Mouse (Mus musculus) 3134 (cell line): ENCODE data around the gene Rpl23a.

Experiments
- DNase-seq: peaks from one replicate; pipeline ENCODE4 v3.0.0-alpha.2; 2011; ENCODE audit warnings: low spot score; ENCODE audit not compliant: insufficient read length; ENCODE audit errors: extremely low read depth

The Rpl23a gene

GRCm38 (mm10) chr11:78182961-78183844 lies at the start of gene Rpl23a:
Rpl23a (minus strand) TSS chr11:78183584.
- DNase-seq = peak; percentile 87

DNA sequence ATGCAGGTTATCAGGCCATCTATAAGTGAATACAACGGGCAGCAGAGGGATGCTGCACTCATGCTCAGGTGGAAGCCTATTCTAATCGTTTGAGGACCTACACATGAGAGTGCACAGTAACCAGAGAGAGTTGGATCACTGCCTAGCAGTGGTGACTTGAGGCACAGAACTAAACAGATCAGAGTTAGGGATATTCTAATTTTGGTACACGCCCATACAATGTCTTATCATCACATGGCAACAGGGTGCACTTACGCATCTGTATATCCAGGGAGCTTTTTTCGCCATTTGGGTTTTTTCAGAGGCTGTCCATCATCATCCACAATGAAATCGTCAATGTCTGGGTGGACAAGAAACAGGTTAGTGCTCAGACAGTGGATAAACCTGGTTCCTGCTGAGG lies 48.1 kb upstream of the Rpl23a start:
- no peak for DNase-seq

DNA sequence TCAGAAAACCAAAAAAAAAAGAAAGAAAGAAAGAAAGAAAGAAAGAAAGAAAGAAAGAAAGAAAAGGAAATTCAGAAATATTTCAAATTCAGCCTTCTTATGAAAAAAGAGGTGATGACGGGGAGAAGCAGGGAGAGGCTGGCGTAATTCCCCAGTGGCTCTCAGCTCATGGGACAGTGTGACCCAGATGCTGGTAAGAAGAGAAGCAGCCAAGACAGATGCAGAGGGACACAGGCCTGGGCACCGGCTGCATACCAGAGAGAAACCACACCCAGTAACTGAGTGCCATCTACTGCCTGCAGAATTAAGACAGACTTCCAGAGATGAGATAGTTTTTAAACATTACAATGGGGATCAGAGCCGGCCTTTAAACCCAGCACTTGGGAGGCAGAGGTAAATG lies 40.2 kb upstream of the Rpl23a start:
- DNase-seq = no peak

DNA sequence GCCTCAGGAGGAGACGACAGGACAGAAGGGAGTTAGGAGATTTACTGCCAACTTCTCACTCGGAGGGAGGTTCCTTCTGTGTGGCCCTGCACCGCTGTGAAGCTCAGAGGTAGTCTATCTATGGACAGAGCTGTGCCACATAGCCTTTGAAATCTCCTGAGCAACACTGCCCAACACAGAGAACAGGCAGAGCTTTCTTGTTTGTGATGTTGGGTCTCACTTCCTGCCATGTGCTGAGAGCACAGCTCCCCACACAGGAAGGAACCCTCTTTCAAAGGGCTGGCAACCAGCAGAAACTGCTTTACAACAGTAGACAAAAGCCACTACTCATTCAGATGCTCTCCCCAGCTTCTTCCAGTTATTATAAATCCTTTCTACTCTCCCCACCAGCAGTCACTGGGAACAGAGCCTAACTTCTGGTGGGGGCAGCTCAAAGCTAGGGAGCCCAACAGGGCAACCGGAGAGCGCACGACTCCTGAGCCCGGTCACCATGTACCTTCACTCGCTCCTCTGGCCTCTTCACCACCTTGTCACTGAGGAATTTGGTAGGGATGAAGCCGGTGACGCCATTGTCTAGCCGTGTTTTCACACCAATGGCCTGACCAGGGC lies 32.4 kb upstream of the Rpl23a start:
- no peak for DNase-seq

DNA sequence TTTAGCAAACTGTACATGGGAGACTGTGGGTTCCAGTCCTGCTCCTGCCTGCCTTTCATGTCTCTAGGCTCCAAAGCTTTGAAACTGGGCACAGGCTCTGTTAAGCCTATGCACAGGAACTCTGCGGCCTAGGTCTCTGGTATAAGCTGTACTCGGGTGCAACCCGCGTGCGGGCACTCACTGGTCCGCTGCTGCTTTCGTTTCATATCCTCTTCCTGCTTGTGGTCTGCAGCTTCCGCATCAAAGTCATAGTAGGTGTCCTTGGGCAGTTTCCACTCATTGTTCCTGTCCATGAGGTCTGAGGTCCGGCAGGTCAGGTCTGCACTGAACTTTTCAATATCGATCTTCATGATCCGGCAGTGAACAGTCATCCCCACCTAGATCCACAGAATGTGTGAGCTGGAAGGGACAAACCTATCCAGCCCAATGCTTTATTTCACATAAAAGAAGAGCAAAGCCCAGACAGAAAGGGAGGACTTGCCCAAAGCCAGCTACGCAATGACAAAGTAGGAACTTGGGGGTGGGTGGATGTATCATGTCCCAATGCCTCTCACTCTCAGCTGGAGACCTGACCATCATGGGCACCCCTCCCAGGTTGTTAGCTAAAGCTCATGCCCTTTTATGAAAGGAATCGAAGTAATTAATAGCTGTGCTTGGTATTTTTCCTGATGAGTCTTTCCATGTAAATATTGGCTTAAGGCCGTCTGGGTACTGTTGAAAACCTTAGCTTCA lies 29.9 kb upstream of the Rpl23a start:
- no peak for DNase-seq

GRCm38 (mm10) chr11:78211513-78211912 lies 28.1 kb upstream of the Rpl23a start:
- no peak for DNase-seq

GRCm38 (mm10) chr11:78210615-78211014 lies 27.2 kb upstream of the Rpl23a start:
- DNase-seq = no peak

- no peak for DNase-seq
Observed at GRCm38 (mm10) chr11:78209886-78210285, 26.5 kb upstream of the Rpl23a start.

DNA sequence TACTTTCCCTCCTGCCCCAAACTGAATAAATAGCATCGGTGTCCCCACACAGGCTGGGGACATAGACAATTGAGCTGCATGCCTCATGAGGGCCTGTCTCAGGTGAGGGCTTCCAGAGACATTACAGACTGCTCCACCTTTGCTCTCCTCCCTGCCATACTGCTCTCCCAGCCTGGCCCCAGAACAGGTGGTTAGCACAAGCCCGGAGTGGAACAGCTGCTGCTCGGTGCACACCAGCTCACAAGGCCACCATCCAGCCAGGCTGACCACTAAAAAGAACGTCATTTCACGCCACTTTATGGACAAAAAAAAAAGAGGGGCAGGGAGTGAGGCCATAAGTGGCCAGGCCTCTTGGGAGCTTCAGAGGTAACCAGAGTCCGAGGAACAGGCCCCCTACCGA lies 23.8 kb upstream of the Rpl23a start:
- DNase-seq = no peak

DNA sequence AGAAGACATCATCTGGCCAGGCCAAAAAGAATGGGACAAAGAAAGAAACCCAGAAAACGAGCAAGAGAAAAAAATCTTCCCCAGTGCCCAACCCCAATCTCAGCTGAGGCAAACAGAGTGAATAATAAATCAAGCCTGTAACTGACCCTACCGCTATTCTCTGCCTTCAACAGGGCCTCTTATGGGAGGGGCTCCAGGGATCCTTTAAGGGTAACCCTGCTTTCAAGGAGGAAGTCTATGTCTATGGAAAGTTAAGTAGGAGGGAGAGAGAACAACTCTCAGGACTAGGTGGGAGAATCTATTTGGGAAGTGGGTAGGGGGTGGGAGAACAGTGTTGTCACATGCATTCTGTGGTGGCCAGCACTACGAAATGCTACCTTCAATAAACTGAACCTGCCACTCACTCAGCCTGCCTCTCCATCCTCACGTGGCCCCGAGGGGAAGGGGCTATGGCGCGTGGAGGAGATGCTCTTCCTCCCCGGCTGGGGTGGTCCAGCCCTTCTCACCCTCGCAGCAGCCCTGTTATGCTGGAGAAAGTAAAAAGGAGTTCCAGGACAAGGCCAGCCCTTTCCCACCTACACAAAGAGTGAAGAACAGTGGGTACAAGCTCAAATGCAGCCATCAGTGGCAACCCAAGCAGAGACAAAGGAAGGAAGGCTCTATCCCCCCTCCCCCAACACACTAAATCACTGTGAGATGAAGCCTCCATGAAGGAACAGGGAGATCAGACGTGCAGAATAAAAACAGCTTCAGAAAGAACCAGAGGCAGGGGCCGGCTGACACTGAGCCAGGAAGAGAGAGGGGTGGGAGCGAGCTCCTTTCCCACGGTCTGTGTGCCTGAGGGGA lies 22.2 kb upstream of the Rpl23a start:
- DNase-seq = no peak

DNA sequence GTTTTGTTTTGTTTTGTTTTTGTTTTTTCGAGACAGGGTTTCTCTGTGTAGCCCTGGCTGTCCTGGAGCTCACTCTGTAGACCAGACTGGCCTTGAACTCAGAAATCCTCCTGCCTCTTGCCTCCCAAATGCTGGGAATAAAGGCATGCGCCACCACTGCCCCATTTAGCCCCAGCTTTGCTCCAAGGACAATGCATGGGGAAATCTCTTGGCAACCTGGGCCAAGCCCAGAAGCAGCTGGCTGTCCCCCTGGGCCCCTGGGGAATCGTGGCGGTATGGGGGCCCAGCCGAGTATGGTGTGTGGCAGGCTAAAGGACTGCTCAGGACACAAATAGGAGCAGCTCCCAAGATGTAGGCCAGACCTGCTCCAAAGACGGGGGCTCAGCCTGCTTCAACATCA lies 20.9 kb upstream of the Rpl23a start:
- no peak for DNase-seq

- DNase-seq = no peak
Observed at GRCm38 (mm10) chr11:78202372-78202771, 19.0 kb upstream of the Rpl23a start.

- DNase-seq = no peak
Observed at GRCm38 (mm10) chr11:78195101-78195863, 11.9 kb upstream of the Rpl23a start.

DNA sequence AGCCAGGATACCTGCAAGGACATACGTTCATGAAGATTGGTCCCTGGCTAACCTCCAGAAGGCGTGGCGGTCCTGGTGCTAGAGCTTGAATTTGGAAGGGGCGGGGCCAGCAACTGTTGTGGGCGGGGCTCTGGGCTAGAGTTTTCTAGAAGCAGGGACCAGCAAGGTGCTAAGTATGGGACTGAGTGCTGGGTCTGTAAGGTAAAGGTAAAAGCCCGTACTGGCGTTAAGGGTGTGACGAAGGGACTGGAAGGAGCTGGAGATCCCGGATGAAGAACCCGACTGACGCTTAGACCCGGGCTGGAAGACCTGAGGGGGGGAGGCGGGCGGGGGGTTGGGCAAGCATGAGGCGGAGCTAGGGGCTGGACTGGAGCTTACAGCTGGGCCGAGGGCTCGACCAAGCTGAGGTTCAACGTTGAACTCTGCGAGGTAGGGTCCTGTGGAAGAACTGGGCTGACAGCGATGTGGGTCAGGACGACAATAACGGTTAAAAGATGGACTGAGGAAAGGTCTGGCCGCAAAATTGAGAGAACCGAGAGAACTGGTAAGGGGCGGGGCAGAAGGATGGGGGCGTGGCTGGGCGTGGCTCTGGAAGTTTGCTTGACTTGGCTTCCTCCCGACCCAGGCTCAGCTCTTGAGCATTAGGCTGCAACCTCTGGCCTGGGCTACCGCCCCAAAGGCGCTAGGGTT lies 11.2 kb upstream of the Rpl23a start:
- DNase-seq = no peak

DNA sequence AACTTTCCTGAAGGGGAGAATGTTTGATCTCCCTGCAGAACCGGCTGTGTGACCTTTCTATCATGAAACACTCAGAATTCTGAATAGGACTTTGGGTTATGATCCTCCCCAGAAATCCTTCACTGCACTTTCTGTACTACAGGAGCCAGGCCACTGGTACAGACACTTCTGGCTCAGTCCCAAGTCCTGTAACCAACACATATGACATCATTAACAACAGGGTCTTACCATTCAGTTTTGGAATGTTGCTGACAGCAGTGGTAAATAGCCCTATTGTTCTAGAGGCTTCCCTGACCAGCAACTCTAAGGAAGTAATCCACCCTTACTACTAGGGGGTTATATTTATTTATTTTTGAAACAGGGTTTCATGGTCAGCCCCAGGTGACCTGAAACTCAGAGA lies 9.7 kb upstream of the Rpl23a start, which contains the start of gene Proca1:
Gene Proca1, plus strand, starts transcription at position 280 of the 400 bp plus-strand sequence.
- DNase-seq = no peak

- no peak for DNase-seq
Observed at GRCm38 (mm10) chr11:78190041-78190440, 6.7 kb upstream of the Rpl23a start.

- DNase-seq = peak; percentile 82
Observed at GRCm38 (mm10) chr11:78189234-78190040, 6.1 kb upstream of the Rpl23a start.
